Mouse (Mus musculus): ENCODE data around the gene Hsp90aa1. TPM values are rescaled to one million over a fixed set of nuclear protein-coding genes. Genes with fewer than 3 reads are reported as not detected.

Gene Hsp90aa1
- polyA plus RNA-seq, 1 experiment from 2014 or later = 271 TPM

DNA sequence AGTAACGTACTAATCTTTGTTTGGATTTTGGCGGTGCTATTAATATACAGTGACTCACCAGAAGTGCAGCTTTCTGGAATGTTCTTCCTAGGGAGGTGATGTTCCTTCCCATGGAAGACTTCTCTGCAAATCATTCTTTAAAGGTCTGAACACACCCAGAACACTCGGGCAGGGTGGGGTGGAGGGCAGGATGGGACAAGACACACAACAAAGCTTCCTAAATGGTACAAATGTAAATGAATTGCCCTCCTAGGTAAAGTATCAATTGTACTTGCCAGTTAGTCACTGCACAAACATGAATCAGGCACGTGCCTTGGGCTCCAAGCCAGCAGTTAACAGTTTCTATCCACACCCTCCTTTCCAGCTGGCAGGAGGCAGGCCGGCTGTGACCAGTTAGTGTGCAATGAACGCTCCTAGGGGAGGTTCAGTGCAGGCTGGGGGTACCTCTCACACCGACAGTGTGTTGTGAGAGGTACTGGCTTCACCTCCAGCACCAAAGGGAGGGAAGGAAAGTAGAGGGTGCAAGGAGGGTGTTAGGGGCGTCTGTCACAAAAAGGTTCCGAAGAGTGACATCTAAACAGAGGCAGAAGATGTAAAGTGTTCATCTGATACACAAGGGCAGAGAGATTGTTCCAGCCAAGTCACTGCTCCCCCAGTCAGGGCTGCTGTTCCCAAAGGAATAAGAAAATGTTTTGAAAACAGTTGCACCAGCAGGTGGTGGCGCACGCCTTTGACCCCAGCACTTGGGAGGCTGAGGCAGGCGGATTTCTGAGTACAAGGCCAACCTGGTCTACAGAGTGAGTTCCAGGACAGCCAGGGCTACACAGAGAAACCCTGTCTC, 14.4 kb downstream of the Hsp90aa1 start:
- no peak overlapping the region for H3K4me3 ChIP-seq (ENCODE audit: low read depth, low read length)
- H3K36me3 ChIP-seq (ENCODE audit: insufficient read depth, low read length) = peaks cover 16% of the 10 kb centered on the region; the same call in 1 of the 2 replicates
- WGBS = 44% methylated on average over 12 of the region's 12 CpGs
- TF ChIP-seq EP300 (IDR thresholded peaks at IDR 0.05) (peak; percentile 96), CTCF (IDR thresholded peaks at IDR 0.05) (no peak)
- H3K9ac ChIP-seq (replicated peaks; ENCODE audit: low read depth) = no peak overlapping the region
- H3K4me2 ChIP-seq (replicated peaks; ENCODE audit: low read depth, low read length) = no peak overlapping the region
- peak overlapping the region; percentile 60 for H3K27ac ChIP-seq (ENCODE audit: low read length)
- H3K4me1 ChIP-seq (ENCODE audit: insufficient read depth, low read depth, low read length) = peaks cover 3% of the 10 kb centered on the region; the same call in 1 of the 2 replicates
- no peaks in the 10 kb centered on the region for H3K27me3 ChIP-seq (replicated peaks; ENCODE audit: insufficient read depth, low read length)
- DNase-seq (ENCODE audit: low spot score) = peak; percentile 93
- ATAC-seq = peak; percentile 92
- H3K9me3 ChIP-seq (ENCODE audit: low read length) = no peaks in the 10 kb centered on the region

DNA sequence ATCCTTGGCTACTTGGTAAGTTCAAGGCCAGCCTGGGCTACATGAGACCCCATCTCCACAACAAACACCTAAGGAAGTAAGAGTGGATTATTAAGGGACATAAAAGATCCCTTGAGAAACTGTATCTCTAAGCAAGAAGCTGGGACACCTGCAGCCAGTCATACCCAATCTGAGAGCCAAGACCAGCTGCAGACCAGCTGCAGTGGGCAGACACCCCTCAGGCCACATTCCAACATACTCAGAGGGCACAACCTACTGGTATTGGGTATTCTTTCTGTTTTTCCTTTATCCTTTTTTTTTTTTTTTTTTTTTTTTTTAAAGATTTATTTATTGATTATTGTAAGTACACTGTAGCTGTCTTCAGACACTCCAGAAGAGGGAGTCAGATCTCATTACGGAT, 18.9 kb downstream of the Hsp90aa1 start:
- H3K27ac ChIP-seq (ENCODE audit: low read length) = no peak overlapping the region
- no peak overlapping the region for H3K4me3 ChIP-seq (ENCODE audit: low read depth, low read length)
- no CpG with 5 or more reads among the region's 1 CpGs for WGBS
- DNase-seq (ENCODE audit: low spot score) = no peak
- TF ChIP-seq EP300 (IDR thresholded peaks at IDR 0.05) (no peak), CTCF (IDR thresholded peaks at IDR 0.05) (no peak)
- H3K4me2 ChIP-seq (replicated peaks; ENCODE audit: low read depth, low read length) = no peak overlapping the region
- no peaks in the 10 kb centered on the region for H3K27me3 ChIP-seq (replicated peaks; ENCODE audit: insufficient read depth, low read length)
- no peaks in the 10 kb centered on the region for H3K9me3 ChIP-seq (ENCODE audit: low read length)
- no peaks in the 10 kb centered on the region for H3K36me3 ChIP-seq (ENCODE audit: insufficient read depth, low read length)
- H3K4me1 ChIP-seq (ENCODE audit: insufficient read depth, low read depth, low read length) = peaks cover 3% of the 10 kb centered on the region; the same call in 1 of the 2 replicates
- ATAC-seq = no peak
- H3K9ac ChIP-seq (replicated peaks; ENCODE audit: low read depth) = no peak overlapping the region

DNA sequence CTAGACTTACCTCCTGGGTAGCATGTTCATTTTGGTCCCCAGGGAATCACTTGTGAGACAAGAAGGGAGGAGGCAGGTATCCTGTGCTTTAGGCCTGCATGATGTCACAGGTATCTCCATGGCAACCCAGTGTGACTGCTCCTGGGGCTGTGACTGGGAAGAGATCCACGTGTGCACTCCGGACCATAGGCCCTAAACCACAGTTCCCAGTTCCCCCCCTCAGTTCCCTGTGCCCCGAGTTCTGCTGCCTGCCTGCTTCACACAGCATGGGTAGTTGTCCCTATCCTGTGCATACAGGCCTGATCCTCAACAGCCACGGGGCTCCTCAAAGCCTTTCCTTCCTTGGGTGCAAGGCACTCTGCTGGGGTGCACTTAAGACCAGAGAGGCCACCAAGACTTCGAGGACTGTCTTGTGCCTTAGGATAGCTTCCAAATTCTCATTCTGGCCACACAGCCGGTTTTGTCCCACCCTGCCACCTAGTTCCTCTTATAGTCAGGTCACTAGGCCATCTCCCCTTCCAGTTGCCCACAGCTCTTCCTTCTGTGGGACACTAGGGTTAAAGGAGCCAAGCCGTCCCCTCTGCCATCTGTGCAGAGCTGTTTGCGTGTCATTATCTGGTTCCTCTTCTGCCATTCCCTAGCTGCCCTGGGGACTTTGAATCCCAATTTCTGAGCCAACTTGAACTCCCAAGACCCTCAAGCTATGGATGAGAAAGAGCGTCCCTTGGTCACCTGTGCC, 19.8 kb downstream of the Hsp90aa1 start, which contains the start of gene 1700001K19Rik:
Gene 1700001K19Rik (minus strand): TSS at position 59 of the 739 bp plus-strand sequence.
- DNase-seq (ENCODE audit: low spot score) = no peak
- no peak within 1 kb of the TSS for H3K4me2 ChIP-seq (replicated peaks; ENCODE audit: low read depth, low read length)
- 64% methylated on average over 9 of the region's 9 CpGs for WGBS
- H3K9me3 ChIP-seq (ENCODE audit: low read length) = no peaks in the 10 kb centered on the region
- no peak for TF ChIP-seq CTCF (IDR thresholded peaks at IDR 0.05)
- no peak for TF ChIP-seq EP300 (IDR thresholded peaks at IDR 0.05)
- no peak within 1 kb of the TSS for H3K27ac ChIP-seq (ENCODE audit: low read length)
- H3K4me3 ChIP-seq (ENCODE audit: low read depth, low read length) = no peak within 1 kb of the TSS
- no peak for ATAC-seq
- H3K9ac ChIP-seq (replicated peaks; ENCODE audit: low read depth) = no peak within 1 kb of the TSS
- H3K27me3 ChIP-seq (replicated peaks; ENCODE audit: insufficient read depth, low read length) = no peaks in the 10 kb centered on the region
- H3K36me3 ChIP-seq (ENCODE audit: insufficient read depth, low read length) = no peaks in the 10 kb centered on the region
- H3K4me1 ChIP-seq (ENCODE audit: insufficient read depth, low read depth, low read length) = no peaks in the 10 kb centered on the region; the same call in 1 of the 2 replicates

DNA sequence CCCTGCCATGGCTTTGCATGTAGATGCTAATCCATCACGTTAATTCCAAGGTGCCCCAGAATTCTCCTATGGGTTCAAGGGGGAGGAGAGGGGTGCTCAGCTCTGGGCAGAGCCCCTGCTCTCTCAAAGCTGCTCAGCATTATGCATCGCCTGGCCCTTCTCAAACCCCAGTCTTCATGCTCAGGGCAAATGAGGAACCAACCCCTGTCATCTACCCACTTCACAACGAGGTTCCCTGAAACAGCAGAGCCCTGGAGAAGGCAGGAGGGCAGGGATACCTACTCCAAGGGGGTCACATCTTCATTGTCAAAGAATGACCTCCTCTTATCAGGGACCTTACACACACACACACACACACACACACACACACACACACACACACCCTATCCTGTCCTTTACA, 20.6 kb downstream of the Hsp90aa1 start:
- no peak overlapping the region for H3K27ac ChIP-seq (ENCODE audit: low read length)
- H3K4me2 ChIP-seq (replicated peaks; ENCODE audit: low read depth, low read length) = no peak overlapping the region
- H3K4me1 ChIP-seq (ENCODE audit: insufficient read depth, low read depth, low read length) = no peaks in the 10 kb centered on the region
- 50% methylated on average over 3 of the region's 3 CpGs for WGBS
- H3K9me3 ChIP-seq (ENCODE audit: low read length) = no peaks in the 10 kb centered on the region
- H3K4me3 ChIP-seq (ENCODE audit: low read depth, low read length) = no peak overlapping the region
- H3K9ac ChIP-seq (replicated peaks; ENCODE audit: low read depth) = no peak overlapping the region
- no peaks in the 10 kb centered on the region for H3K27me3 ChIP-seq (replicated peaks; ENCODE audit: insufficient read depth, low read length)
- DNase-seq (ENCODE audit: low spot score) (no peak), ATAC-seq (no peak)
- H3K36me3 ChIP-seq (ENCODE audit: insufficient read depth, low read length) = no peaks in the 10 kb centered on the region
- no peak for TF ChIP-seq CTCF (IDR thresholded peaks at IDR 0.05)

DNA sequence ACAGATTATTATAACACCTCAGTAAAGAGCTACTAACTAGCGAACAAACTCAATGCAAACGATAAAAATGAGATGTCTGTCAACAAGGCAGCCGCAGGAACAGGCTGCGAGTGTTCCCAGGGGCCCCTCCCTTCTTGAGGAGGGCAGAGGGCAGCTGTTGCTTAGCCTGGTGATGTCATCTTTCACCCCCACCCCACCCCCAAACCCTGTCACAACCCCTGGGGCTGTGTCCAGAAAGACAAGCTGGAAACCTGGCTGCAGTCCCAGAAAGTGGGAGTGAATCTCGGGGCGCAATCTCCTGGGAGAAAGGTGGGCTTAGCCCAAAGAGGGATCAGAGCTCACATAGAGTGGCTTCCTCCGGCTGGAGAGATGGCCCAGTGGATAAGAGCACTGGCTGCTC, 21.3 kb downstream of the Hsp90aa1 start:
- Histone ChIP-seq H3K9me3 (ENCODE audit: low read length) (no peaks in the 10 kb centered on the region), H3K4me2 (replicated peaks; ENCODE audit: low read depth, low read length) (no peak overlapping the region), H3K4me3 (ENCODE audit: low read depth, low read length) (no peak overlapping the region), H3K9ac (replicated peaks; ENCODE audit: low read depth) (no peak overlapping the region), H3K36me3 (ENCODE audit: insufficient read depth, low read length) (no peaks in the 10 kb centered on the region), H3K4me1 (ENCODE audit: insufficient read depth, low read depth, low read length) (no peaks in the 10 kb centered on the region), H3K27me3 (replicated peaks; ENCODE audit: insufficient read depth, low read length) (no peaks in the 10 kb centered on the region), H3K27ac (ENCODE audit: low read length) (no peak overlapping the region)
- 22% methylated on average over 7 of the region's 7 CpGs for WGBS
- ATAC-seq (peak; percentile 86), DNase-seq (ENCODE audit: low spot score) (peak; percentile 72)
- TF ChIP-seq CTCF (IDR thresholded peaks at IDR 0.05) = no peak
- TF ChIP-seq EP300 (IDR thresholded peaks at IDR 0.05) = no peak

DNA sequence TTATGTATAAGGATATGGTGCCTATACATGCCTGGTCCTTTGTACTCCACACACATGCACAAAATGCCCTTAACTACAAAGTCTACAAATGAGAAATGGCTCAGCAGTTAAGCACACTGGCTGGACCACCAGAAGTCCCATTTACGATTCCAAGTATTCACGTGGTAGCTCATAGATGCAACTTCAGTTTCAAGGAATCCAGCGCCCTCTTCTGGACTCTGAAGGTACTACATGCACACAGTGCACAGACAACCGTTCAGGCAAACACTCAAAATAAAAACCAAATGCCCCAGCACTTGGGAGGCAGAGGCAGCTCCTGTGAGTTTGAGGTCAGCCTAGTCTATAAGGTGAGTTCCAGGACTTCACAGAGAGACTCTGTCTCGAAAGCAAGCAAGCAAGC, 28.3 kb downstream of the Hsp90aa1 start:
- H3K36me3 ChIP-seq (ENCODE audit: insufficient read depth, low read length) = no peaks in the 10 kb centered on the region
- H3K4me2 ChIP-seq (replicated peaks; ENCODE audit: low read depth, low read length) = no peak overlapping the region
- no peaks in the 10 kb centered on the region for H3K9me3 ChIP-seq (ENCODE audit: low read length)
- DNase-seq (ENCODE audit: low spot score) = no peak
- no peaks in the 10 kb centered on the region for H3K27me3 ChIP-seq (replicated peaks; ENCODE audit: insufficient read depth, low read length)
- no peak overlapping the region for H3K27ac ChIP-seq (ENCODE audit: low read length)
- H3K9ac ChIP-seq (replicated peaks; ENCODE audit: low read depth) = no peak overlapping the region
- no peak for ATAC-seq
- no peaks in the 10 kb centered on the region for H3K4me1 ChIP-seq (ENCODE audit: insufficient read depth, low read depth, low read length)
- H3K4me3 ChIP-seq (ENCODE audit: low read depth, low read length) = no peak overlapping the region
- TF ChIP-seq CTCF (IDR thresholded peaks at IDR 0.05) (peak; percentile 63), EP300 (IDR thresholded peaks at IDR 0.05) (no peak)
- WGBS = 48% methylated on average over 5 of the region's 5 CpGs
